Mouse (Mus musculus) mouse trophoblast stem cell (cell line): ENCODE results near the gene Krtap19-4.

Source experiments
- in situ Hi-C, 2 experiments: fragments of 300-500 bp; cut with MseI, MboI; formaldehyde crosslinking; loops; 2 replicates in 1 of 2; 3 replicates in 1 of 2; pipeline ENCODE4 v1.15.1; 2025

Gene Krtap19-4

GRCm38 (mm10) chr16:88884989-88885388 lies at the start of gene Krtap19-4:
Gene Krtap19-4 (minus strand): TSS chr16:88885089.
- in situ Hi-C loops, result no loop called here

- in situ Hi-C loops, result no loop called here
Observed at GRCm38 (mm10) chr16:88932165-88932564, 47.3 kb upstream of the Krtap19-4 start, which contains the start of gene Krtap19-9b. Gene Krtap19-9b (minus strand): TSS chr16:88932265.

- in situ Hi-C loops, result no loop called here
Observed at GRCm38 (mm10) chr16:88896357-88896756, 11.5 kb upstream of the Krtap19-4 start, which contains the start of gene Krtap19-5. Gene Krtap19-5 (minus strand): TSS chr16:88896457.

- in situ Hi-C loops, result no loop called here
Observed at GRCm38 (mm10) chr16:88886870-88887269, 2.0 kb upstream of the Krtap19-4 start.

GRCm38 (mm10) chr16:88877938-88878337 lies 7.0 kb downstream of the Krtap19-4 start, which contains the start of gene Krtap19-3:
Gene Krtap19-3 (minus strand): TSS chr16:88878038.
- in situ Hi-C loops, result no loop called here

GRCm38 (mm10) chr16:88874169-88874568 lies 10.7 kb downstream of the Krtap19-4 start, which contains the start of gene Krtap19-2:
Gene Krtap19-2 (minus strand): TSS chr16:88874269.
- in situ Hi-C loops, result no loop called here

- in situ Hi-C loops, result no loop called here
Observed at GRCm38 (mm10) chr16:88869311-88869710, 15.6 kb downstream of the Krtap19-4 start, which contains the start of gene Krtap19-1. Gene Krtap19-1 (minus strand): TSS chr16:88869411.

- in situ Hi-C loops, result no loop called here
Observed at GRCm38 (mm10) chr16:88864887-88865407, 19.9 kb downstream of the Krtap19-4 start.

GRCm38 (mm10) chr16:88851450-88851849 lies 33.4 kb downstream of the Krtap19-4 start:
- in situ Hi-C loops, result no loop called here

- in situ Hi-C loops, result no loop called here
Observed at GRCm38 (mm10) chr16:88848558-88848957, 36.3 kb downstream of the Krtap19-4 start.

- in situ Hi-C loops, result no loop called here
Observed at GRCm38 (mm10) chr16:88847363-88847762, 37.5 kb downstream of the Krtap19-4 start.
